Mouse (Mus musculus): ENCODE measurements around the gene Riiad1. TPM values are rescaled to one million over a fixed set of nuclear protein-coding genes. Genes with fewer than 3 reads are reported as not detected.

Riiad1 gene
- total and polyA plus RNA-seq, 3 experiments: not detected

DNA sequence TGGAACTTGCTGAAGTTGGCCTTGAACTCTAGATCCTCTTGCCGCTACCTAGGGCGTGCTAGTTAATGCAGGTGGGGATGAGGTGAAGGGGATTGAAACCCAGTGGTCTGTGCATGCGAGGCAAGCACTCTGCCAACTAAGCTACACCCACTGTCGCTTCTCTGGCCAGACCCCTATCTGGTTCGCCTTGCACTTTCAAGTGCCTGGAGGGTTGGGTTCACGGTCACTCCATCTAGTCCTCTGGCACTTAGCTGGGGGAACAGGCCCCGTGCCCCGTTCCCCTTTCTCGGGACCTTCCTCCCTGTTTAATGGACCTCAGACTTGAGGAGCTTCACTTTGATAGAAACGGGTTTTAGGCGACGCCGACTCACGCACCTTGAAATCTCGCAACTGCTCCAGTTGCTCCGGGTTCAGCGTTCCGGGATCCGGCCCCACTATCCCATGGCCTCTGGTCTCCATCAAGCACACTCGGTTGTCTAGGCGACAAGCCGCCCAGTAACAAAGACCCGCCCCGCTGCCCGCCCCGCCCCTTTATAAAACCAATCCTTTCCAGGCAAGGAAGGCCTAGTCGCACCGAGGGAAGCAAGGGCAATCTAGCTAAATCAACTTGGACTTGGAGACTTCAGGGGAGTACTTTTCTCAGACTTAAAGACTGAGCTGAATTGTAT is 7.6 kb downstream of the Riiad1 start:
- in situ Hi-C loops (cut with MboI; ENCODE audit: low pct_ligation_motif_present, low pct_unique_long_range_greater_than_20kb, low sequenced_read_pairs): loop anchor here (25.0 kb wide), 1 partner anchor 140 kb away; no protein-coding TSS in a partner anchor
- dilution Hi-C loops (cut with MboI; ENCODE audit: extremely low pct_ligation_motif_present, extremely low pct_unique_long_range_greater_than_20kb, low sequenced_read_pairs): no loop called here
- H3K27me3 ChIP-seq (replicated peaks): no peaks in the 10 kb centered on the region
- H3K36me3 ChIP-seq (replicated peaks in 1 of 2; ENCODE audit: control insufficient read depth in 1 of 2, insufficient read depth in 1 of 2, low read length in 1 of 2): no peaks in the 10 kb centered on the region
- no peak overlapping the region for H3K9ac ChIP-seq (ENCODE audit: insufficient read depth, low read depth)
- TF ChIP-seq CHD2 (IDR thresholded peaks at IDR 0.05; ENCODE audit: low read length): no peak
- TF ChIP-seq HCFC1 (IDR thresholded peaks at IDR 0.05; ENCODE audit: low read depth, low read length): no peak
- TF ChIP-seq CTCF (conservative IDR thresholded peaks at IDR 0.05 in 1 of 2, IDR thresholded peaks at IDR 0.05 in 1 of 2; ENCODE audit: low read depth in 2 of 2, low read length in 2 of 2): no peak
- TF ChIP-seq RCOR1 (conservative IDR thresholded peaks at IDR 0.05; ENCODE audit: low read depth, low read length): no peak
- no peak for TF ChIP-seq CHD1 (IDR thresholded peaks at IDR 0.05; ENCODE audit: low read depth, low read length)
- TF ChIP-seq POLR2A (IDR thresholded peaks at IDR 0.05; ENCODE audit: low read depth, low read length): no peak
- no peak for TF ChIP-seq TCF12 (IDR thresholded peaks at IDR 0.05; ENCODE audit: low read depth, low read length)
- no peak for TF ChIP-seq ZMIZ1 (IDR thresholded peaks at IDR 0.05; ENCODE audit: low read depth, low read length)
- TF ChIP-seq JUND (conservative IDR thresholded peaks at IDR 0.05; ENCODE audit: low read depth, low read length): no peak
- no peak for TF ChIP-seq ZNF384 (IDR thresholded peaks at IDR 0.05; ENCODE audit: low read depth, low read length)
- TF ChIP-seq MYC (IDR thresholded peaks at IDR 0.05; ENCODE audit: low read depth, low read length): no peak
- no peak for TF ChIP-seq BHLHE40 (IDR thresholded peaks at IDR 0.05; ENCODE audit: low read depth, low read length)
- TF ChIP-seq MAX (IDR thresholded peaks at IDR 0.05; ENCODE audit: low read length): no peak
- no peak for TF ChIP-seq IRF4 (IDR thresholded peaks at IDR 0.05; ENCODE audit: low read depth, low read length)
- H3K4me3 ChIP-seq (replicated peaks in 1 of 3; ENCODE audit: low read depth in 2 of 3, low read length in 2 of 3, poor library complexity in 1 of 3): no peak overlapping the region
- H3K9me3 ChIP-seq (replicated peaks; ENCODE audit: low read length): no peaks in the 10 kb centered on the region
- DNase-seq (ENCODE audit: extremely low read depth): no peak
- H3K4me2 ChIP-seq (ENCODE audit: insufficient read depth, low read depth, poor library complexity, severe bottlenecking): no peak overlapping the region
- no peaks in the 10 kb centered on the region for H3K79me2 ChIP-seq (replicated peaks; ENCODE audit: control insufficient read depth, extremely low read depth, insufficient read depth, poor library complexity, severe bottlenecking)
- H3K4me1 ChIP-seq (ENCODE audit: control insufficient read depth in 1 of 2, insufficient read depth in 2 of 2): 0 out of 4 replicates have a peak, but pooled peaks cover 2 to 4% of the 10 kb centered on the region in 2 experiments
- H3K27ac ChIP-seq (ENCODE audit: insufficient read depth, low read depth): no peak overlapping the region

DNA sequence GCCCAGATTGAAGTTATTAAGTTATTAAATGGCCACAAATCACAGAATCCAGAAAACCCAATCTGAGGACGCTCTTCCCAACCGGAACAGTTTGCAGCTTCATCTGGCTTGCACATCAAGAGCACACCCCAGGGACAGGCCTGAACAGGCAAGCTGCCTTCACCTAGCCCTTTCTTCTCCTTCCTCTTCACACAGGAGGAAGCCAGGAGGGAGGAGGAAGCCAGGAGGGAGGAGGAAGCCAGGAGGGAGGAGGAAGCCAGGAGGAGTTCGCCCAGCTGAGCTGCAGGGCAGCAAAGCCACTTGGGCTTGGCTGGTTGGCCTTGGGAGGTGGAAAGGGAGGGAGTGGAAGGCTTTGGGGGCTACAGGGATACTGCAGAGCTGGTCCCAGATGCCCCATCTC is 11.2 kb downstream of the Riiad1 start:
- dilution Hi-C loops (cut with MboI; ENCODE audit: extremely low pct_ligation_motif_present, extremely low pct_unique_long_range_greater_than_20kb, low sequenced_read_pairs): no loop called here
- TF ChIP-seq HCFC1 (IDR thresholded peaks at IDR 0.05; ENCODE audit: low read depth, low read length): no peak
- TF ChIP-seq TCF12 (IDR thresholded peaks at IDR 0.05; ENCODE audit: low read depth, low read length): no peak
- TF ChIP-seq POLR2A (IDR thresholded peaks at IDR 0.05; ENCODE audit: low read depth, low read length): no peak
- TF ChIP-seq MXI1 (IDR thresholded peaks at IDR 0.05; ENCODE audit: low read depth, low read length): no peak
- TF ChIP-seq ETS1 (conservative IDR thresholded peaks at IDR 0.05; ENCODE audit: low read depth, low read length): no peak
- no peak for TF ChIP-seq NRF1 (IDR thresholded peaks at IDR 0.05; ENCODE audit: low read depth, low read length)
- no peak for TF ChIP-seq RAD21 (IDR thresholded peaks at IDR 0.05; ENCODE audit: low read depth, low read length)
- TF ChIP-seq SMC3 (IDR thresholded peaks at IDR 0.05; ENCODE audit: low read depth, low read length): no peak
- TF ChIP-seq CTCF (conservative IDR thresholded peaks at IDR 0.05 in 1 of 2, IDR thresholded peaks at IDR 0.05 in 1 of 2; ENCODE audit: low read depth in 2 of 2, low read length in 2 of 2): no peak
- TF ChIP-seq RCOR1 (conservative IDR thresholded peaks at IDR 0.05; ENCODE audit: low read depth, low read length): no peak
- TF ChIP-seq PAX5 (IDR thresholded peaks at IDR 0.05; ENCODE audit: low read length): no peak
- TF ChIP-seq SIN3A (IDR thresholded peaks at IDR 0.05; ENCODE audit: low read length): no peak
- no peak for TF ChIP-seq CHD2 (IDR thresholded peaks at IDR 0.05; ENCODE audit: low read length)
- no peak for TF ChIP-seq POLR2AphosphoS2 (IDR thresholded peaks at IDR 0.05; ENCODE audit: low read depth, low read length)
- no peak for TF ChIP-seq MYC (IDR thresholded peaks at IDR 0.05; ENCODE audit: low read depth, low read length)
- TF ChIP-seq MEF2A (IDR thresholded peaks at IDR 0.05; ENCODE audit: borderline replicate concordance, low read depth, low read length): no peak
- H3K4me2 ChIP-seq (ENCODE audit: insufficient read depth, low read depth, poor library complexity, severe bottlenecking): no peak overlapping the region
- no peak for DNase-seq (ENCODE audit: extremely low read depth)
- no peaks in the 10 kb centered on the region for H3K79me2 ChIP-seq (replicated peaks; ENCODE audit: control insufficient read depth, extremely low read depth, insufficient read depth, poor library complexity, severe bottlenecking)
- H3K27me3 ChIP-seq (replicated peaks): no peaks in the 10 kb centered on the region
- in situ Hi-C loops (cut with MboI; ENCODE audit: low pct_ligation_motif_present, low pct_unique_long_range_greater_than_20kb, low sequenced_read_pairs): loop anchor here (25.0 kb wide), 1 partner anchor 143 kb away; no protein-coding TSS in a partner anchor
- H3K4me1 ChIP-seq (ENCODE audit: control insufficient read depth in 1 of 2, insufficient read depth in 2 of 2): 0 out of 4 replicates have a peak, but pooled peaks cover 2 to 4% of the 10 kb centered on the region in 2 experiments
- H3K27ac ChIP-seq (ENCODE audit: insufficient read depth, low read depth): no peak overlapping the region
- H3K9me3 ChIP-seq (replicated peaks; ENCODE audit: low read length): no peaks in the 10 kb centered on the region
- H3K4me3 ChIP-seq (replicated peaks in 1 of 3; ENCODE audit: low read depth in 2 of 3, low read length in 2 of 3, poor library complexity in 1 of 3): no peak overlapping the region
- no peaks in the 10 kb centered on the region for H3K36me3 ChIP-seq (replicated peaks in 1 of 2; ENCODE audit: control insufficient read depth in 1 of 2, insufficient read depth in 1 of 2, low read length in 1 of 2)
- H3K9ac ChIP-seq (ENCODE audit: insufficient read depth, low read depth): no peak overlapping the region
